Mouse (Mus musculus) lung, postnatal 10 days (tissue): Measurements from ENCODE around the gene Angptl2.
"Not testable (repeated sequence)": the region's sequence is repeated elsewhere in the genome, so short reads cannot be mapped to it uniquely, and the experiment has no call there.

Source experiments
- DNase-seq: peaks from one replicate; pipeline ENCODE4 v3.0.0; 2021

The Angptl2 gene

DNA sequence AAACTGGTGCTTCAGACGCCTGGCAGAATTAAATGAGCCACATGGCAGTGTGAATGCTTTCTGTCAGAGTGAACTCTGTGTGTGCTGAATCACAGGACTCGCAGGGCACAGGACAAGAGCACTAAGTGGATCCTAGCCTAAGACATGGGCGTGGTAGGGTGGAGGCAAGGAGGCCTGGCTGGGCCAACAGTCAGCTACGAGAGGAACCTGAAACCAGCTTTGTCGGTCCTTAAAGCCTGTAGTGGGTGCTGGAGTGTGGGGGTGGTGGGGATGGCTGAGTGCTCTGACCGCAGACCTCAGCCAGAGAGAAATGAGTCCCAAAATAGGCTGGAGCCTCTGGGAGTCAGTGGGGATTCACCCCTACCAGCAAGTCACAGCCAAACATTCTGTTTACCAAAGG, 12.6 kb upstream of the Angptl2 start:
- DNase-seq, result peak; percentile 50

- DNase-seq, result peak; percentile 66
Observed at GRCm38 (mm10) chr2:33204980-33205379, 10.9 kb upstream of the Angptl2 start.

DNA sequence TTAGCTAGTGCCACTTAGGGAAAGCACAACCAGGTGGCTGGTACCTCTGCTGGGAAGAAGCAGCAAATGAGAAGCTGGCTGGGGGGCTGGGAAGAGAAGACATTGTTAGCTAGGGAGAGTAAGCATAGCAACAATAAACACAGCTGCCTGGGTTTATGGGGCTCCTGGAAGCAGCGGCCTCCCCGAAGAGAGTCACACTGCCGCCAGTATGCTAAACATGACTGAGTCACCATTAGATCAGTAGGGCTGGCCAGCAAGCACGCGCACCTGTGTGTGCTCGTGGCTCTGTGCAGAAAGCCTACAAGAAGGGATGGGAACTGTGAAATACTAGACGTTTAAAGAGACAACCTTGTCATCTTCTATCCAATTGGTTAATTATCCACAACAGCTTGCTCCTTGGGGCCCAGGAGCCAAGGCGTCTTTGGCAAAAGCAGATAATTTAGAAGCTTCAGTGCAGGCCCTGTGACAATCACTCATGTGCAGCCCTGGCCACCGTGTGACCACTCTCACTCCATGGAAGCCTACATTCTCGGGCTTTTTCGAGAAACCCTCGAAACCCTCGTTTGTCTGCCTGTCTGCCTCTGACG, 9.8 kb upstream of the Angptl2 start:
- DNase-seq, result no peak

DNA sequence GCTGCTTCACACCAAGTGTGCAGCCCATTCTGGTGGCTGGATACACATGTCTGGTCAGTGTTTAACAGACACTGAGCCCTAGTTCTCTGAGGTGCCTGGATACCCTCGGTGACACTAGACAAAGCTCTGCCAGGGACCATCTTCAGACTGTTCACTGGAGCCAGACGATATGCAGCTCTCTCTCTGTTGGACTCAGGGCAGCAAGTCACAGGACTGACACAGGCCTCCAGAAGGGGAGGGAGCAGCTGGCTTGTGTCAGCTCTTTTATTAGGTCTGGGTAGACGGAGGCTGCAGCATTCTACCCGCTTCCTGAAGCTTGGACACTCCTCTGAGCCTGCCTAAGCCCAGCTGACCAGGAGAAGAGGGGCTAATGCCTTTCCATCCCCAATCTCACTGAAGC, 8.8 kb upstream of the Angptl2 start:
- peak; percentile 65 for DNase-seq

GRCm38 (mm10) chr2:33208134-33208533, 7.7 kb upstream of the Angptl2 start:
- no peak for DNase-seq

DNA sequence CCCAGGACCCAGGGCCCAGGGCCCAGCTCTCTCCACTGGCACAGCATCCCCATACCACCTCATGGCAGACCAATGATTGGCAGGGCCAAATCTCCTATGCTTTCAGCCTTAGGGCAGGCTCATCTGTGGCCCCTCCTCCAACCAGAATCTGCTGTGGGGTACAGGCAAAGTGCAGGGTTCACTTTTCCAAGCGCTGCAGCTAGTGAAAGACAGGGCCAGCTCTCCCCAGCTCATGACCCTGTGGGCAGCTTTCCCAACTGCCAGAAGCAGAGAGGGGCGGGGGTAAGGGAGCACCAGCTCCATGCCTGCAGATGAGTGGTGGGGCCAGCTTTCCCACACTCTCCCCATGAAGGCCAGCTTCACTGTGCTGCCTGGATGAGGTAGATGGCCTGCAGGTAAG, 5.0 kb upstream of the Angptl2 start:
- no peak for DNase-seq

- DNase-seq, result not testable (repeated sequence)
Observed at GRCm38 (mm10) chr2:33211263-33211662, 4.6 kb upstream of the Angptl2 start.

GRCm38 (mm10) chr2:33215177-33215699, 631 bp upstream of the Angptl2 start:
- DNase-seq, result no peak

GRCm38 (mm10) chr2:33216645-33217424, 966 bp downstream of the Angptl2 start:
- no peak for DNase-seq

DNA sequence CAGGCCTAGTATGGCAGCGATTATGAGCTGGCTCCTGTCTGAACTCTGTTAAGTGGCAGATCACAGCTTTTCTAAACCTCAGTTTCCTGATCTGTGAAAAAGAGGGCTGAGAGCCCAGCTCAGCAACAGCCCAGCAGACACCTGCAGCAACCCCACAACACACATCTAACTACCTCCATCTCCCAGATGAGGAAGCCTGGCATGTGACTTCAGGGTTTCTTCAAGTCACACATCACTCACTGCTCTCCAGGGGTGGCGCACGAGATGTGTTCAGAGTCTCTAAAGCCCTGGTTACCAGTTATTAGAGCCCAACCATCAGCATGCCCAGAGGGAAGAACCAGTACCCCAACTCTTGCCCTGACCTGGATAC, 1.5 kb downstream of the Angptl2 start:
- no peak for DNase-seq

- DNase-seq, result peak; percentile 50
Observed at GRCm38 (mm10) chr2:33218903-33219625, 3.2 kb downstream of the Angptl2 start.

- no peak for DNase-seq
Observed at GRCm38 (mm10) chr2:33219637-33220036, 3.8 kb downstream of the Angptl2 start.

DNA sequence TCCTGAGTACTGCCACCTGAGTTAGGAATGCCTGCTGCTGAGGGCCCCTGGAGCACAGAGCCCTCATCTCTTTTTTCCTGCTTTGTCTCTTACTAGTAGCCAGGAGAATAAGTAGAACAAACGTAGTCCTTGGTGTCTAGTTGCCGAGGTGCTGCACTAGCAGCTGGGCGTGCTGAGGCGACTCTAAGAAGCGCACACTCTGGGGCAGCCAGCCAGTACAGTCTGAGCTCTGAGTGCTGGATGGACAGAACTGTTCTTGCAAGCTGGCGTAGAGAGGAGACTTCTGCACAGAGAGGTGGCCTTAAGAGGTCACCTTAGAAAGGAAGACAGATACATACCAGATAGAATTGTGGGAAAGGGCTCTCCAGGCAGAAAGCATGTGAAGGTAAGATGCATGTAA, 4.4 kb downstream of the Angptl2 start:
- no peak for DNase-seq

GRCm38 (mm10) chr2:33220674-33221338, 4.9 kb downstream of the Angptl2 start:
- no peak for DNase-seq

DNA sequence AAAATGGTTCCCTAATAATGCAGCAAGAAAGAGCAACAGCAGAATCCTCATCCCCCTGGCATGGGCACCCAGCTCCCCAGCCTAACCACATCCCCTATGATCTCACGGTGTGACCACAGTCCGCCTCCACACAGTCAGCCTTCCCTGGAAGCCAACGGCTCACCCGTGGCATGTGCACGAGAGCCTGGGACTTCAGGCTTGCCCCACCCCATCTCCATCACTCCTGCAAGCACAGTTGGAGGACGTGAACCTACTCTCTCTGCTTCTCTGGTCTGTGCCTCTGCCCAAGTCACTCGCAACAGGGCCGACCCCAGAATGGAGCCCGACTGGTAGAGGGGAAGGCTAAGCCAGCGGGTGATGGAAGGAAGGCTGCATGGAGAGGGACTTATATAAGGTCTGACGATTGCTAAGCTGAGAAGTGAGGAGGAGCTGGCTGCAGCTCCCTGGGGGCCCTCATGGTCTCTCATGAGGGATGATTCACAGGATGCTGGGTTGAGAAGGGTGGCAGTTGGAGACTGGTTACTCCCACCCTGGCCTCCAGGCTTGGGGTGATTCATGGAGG, 5.6 kb downstream of the Angptl2 start:
- no peak for DNase-seq

DNA sequence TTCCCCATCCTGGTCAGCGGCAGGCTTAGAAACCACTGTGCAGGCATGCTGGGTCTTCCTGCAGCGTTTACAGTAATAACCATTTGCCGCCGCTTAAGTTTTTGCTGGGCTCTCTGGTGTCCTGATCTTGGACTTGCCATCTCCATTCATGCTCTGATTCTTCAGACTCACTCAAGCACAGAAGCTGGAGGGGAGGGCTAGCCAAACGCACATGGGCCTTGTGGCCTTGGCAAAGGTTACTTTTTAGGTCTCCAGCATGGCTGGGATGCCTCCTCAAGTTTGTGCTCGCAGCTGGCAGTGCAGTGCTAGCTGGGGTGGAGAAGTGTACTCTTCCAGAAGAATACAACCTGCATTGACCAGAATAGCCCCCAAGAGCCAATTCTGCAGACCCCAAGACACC, 6.6 kb downstream of the Angptl2 start:
- DNase-seq, result no peak

GRCm38 (mm10) chr2:33223656-33224358, 7.9 kb downstream of the Angptl2 start:
- no peak for DNase-seq

- no peak for DNase-seq
Observed at GRCm38 (mm10) chr2:33225921-33226320, 10.1 kb downstream of the Angptl2 start.

DNA sequence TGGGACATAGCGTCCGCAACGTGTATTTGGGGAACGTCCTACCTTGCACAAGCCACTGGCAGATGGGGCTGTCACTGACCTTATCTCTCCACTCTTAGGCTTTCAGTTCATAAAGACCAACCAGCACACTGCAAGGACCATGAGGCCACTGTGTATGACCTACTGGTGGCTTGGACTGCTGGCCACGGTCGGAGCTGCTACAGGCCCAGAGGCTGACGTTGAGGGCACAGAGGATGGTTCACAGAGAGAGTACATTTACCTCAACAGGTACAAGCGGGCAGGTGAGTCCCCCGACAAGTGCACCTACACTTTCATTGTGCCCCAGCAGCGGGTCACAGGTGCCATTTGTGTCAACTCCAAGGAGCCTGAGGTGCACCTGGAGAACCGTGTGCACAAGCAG, 12.2 kb downstream of the Angptl2 start:
- no peak for DNase-seq

GRCm38 (mm10) chr2:33228551-33228950, 12.7 kb downstream of the Angptl2 start:
- no peak for DNase-seq

GRCm38 (mm10) chr2:33230701-33231100, 14.8 kb downstream of the Angptl2 start:
- DNase-seq, result no peak

GRCm38 (mm10) chr2:33231788-33232187, 15.9 kb downstream of the Angptl2 start:
- no peak for DNase-seq
